Mouse (Mus musculus) embryonic facial prominence, embryonic 14.5 days (tissue): ENCODE measurements around the gene St3gal2. TPM values are rescaled to one million over a fixed set of nuclear protein-coding genes. Genes with fewer than 3 reads are reported as not detected.
A peak's percentile ranks its signal among the peaks of the same experiment; 100 is the strongest.

Experiments used
- ATAC-seq: fragments of 200-750 bp; cut with Nextera tagmentation; 2 replicates; pipeline ENCODE4 v1.8.0; 2017; ENCODE audit warnings: low read depth, moderate number of reproducible peaks, moderate TSS enrichment
- DNase-seq: peaks from one replicate; pipeline ENCODE4 v3.0.0-alpha.2; 2015; ENCODE audit warnings: low spot score
- H3K27ac ChIP-seq: fragments of 300-500 bp; sonication (generic); replicated peaks from 2 replicates; pipeline ENCODE4 v1.5.1; 2014; ENCODE audit warnings: low read depth, mild to moderate bottlenecking, low read length, moderate library complexity
- H3K27me3 ChIP-seq: fragments of 300-500 bp; sonication (generic); replicated peaks from 2 replicates; pipeline ENCODE4 v1.6.1; 2014; ENCODE audit warnings: low read length; ENCODE audit not compliant: control insufficient read depth, insufficient read depth
- H3K36me3 ChIP-seq: fragments of 300-500 bp; sonication (generic); 2 replicates; pipeline ENCODE4 v1.6.1; 2014; ENCODE audit warnings: low read length, mixed read lengths; ENCODE audit not compliant: control insufficient read depth, insufficient read depth
- H3K4me1 ChIP-seq: fragments of 300-500 bp; sonication (generic); 2 replicates; pipeline ENCODE4 v1.6.1; 2014; ENCODE audit warnings: antibody characterized with exemption, low read length; ENCODE audit not compliant: control insufficient read depth, insufficient read depth
- H3K4me2 ChIP-seq: fragments of 300-500 bp; sonication (generic); 2 replicates; pipeline ENCODE4 v1.6.1; 2014; ENCODE audit warnings: low read depth, mild to moderate bottlenecking, low read length, moderate library complexity, mixed read lengths
- H3K4me3 ChIP-seq: fragments of 300-500 bp; sonication (generic); 2 replicates; pipeline ENCODE4 v1.5.1; 2014; ENCODE audit warnings: low read depth, mild to moderate bottlenecking, low read length
- H3K9ac ChIP-seq: fragments of 300-500 bp; sonication (generic); 2 replicates; pipeline ENCODE4 v1.6.1; 2014; ENCODE audit warnings: low read depth, mild to moderate bottlenecking, low read length, moderate library complexity, mixed read lengths
- H3K9me3 ChIP-seq: fragments of 300-500 bp; sonication (generic); 2 replicates; pipeline ENCODE4 v1.6.1; 2016; ENCODE audit warnings: low read length; ENCODE audit not compliant: control insufficient read depth
- WGBS: fragments of 180-500 bp; shearing (Covaris S2); extraction: QIAGEN DNeasy Blood & Tissue Kit; methylation state at CpG from one replicate; pipeline ENCODE4 v1.1.7; 2014; 5-methylcytosine and 5-hydroxymethylcytosine counted together
- polyA plus RNA-seq: library from polyadenylated mRNA; unstranded; fragments of >200 nt; fragmentation: Nextera tagmentation; extraction: Ambion mirVana; gene quantifications from 2 replicates; pipeline ENCODE4 v1.2.1, GENCODE M21; 2014

Gene St3gal2
- polyA plus RNA-seq, 1 experiment from 2014 or later: 19.4 TPM

DNA sequence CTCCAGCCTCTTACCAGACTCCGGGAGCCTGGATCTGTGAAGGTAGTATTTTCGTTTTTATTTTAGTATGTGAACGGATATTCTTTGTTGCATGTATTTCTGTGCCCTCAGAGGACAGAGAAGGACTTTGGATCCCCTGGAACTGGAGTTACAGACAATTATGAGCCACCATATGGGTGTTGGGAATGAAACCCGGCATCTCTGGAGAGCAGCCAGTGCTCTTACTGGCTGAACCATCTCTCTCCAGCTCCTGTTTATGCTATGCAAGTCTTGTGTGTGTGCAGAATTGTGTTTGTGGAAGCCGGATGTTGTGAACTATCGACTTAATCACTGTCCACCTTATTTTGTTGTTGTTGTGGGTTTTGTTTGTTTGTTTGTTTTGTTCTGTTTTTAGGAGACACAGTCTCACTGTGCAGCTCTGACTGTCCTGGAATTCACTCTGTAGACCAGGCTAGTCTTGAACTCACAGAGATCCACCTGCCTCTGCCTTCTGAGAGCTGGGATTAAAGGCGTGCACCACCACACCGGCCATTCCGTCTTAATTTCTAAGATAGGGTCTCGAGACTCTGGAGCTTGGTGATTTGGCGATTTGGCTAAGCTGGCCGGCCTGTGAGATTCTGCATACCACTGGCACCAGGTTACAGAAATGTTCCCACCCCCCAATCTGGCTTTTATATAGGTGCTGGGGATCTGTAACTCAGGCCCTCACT is 39.5 kb downstream of the St3gal2 start:
- Histone ChIP-seq H3K4me2 (no peak overlapping the region), H3K4me3 (no peak overlapping the region), H3K36me3 (peaks cover 62% of the 10 kb centered on the region), H3K27ac (no peak overlapping the region), H3K9me3 (no peaks in the 10 kb centered on the region), H3K27me3 (no peaks in the 10 kb centered on the region), H3K9ac (no peak overlapping the region), H3K4me1 (no peaks in the 10 kb centered on the region)
- ATAC-seq: no peak
- no peak for DNase-seq
- WGBS: 94% methylated on average over 12 of the region's 12 CpGs

DNA sequence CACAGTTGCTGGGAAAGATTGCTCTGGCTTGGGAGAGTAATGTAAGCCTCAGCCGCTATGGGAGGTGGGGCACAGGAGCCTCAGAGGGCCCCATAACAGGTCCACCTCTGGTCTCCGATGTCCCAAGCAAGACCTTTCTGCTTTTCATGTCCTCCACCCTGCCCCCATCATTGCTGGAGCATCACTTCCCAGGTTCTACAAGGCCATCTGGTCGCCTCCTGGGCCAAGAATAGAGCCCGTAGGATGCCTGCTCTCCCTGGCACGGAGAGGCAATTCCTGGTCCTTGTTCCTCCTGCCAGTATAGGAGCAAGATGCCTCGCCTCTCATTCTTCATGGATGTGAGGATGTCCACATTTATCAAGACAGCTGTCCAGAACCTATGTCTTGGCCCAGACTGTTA is 40.2 kb downstream of the St3gal2 start:
- ATAC-seq: no peak
- no peaks in the 10 kb centered on the region for H3K9me3 ChIP-seq
- peaks cover 65% of the 10 kb centered on the region for H3K36me3 ChIP-seq
- WGBS: 91% methylated on average over 6 of the region's 6 CpGs
- DNase-seq: no peak
- no peak overlapping the region for H3K9ac ChIP-seq
- H3K27me3 ChIP-seq: no peaks in the 10 kb centered on the region
- no peaks in the 10 kb centered on the region for H3K4me1 ChIP-seq
- no peak overlapping the region for H3K4me2 ChIP-seq
- no peak overlapping the region for H3K27ac ChIP-seq
- no peak overlapping the region for H3K4me3 ChIP-seq

DNA sequence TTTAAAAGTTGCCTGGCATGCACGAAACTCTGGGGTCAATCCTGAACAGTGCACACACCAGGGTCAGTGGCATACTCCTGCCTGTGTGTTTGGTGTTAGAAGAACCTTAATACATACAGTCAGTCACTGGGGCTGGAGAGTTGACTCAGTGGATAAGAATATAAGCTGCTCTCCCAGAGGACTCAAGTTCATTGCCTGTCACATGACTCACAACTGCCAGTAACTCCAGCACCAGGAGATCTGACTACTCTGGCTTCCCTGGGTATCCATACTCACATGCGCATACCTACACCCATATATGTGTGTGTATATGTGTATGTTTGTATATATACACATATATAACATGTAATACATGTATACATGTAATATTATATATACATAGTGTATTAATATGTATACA is 43.3 kb downstream of the St3gal2 start:
- Histone ChIP-seq H3K4me1 (no peaks in the 10 kb centered on the region), H3K36me3 (peaks cover 72% of the 10 kb centered on the region), H3K4me2 (no peak overlapping the region), H3K27me3 (no peaks in the 10 kb centered on the region), H3K9ac (no peak overlapping the region), H3K9me3 (no peaks in the 10 kb centered on the region), H3K27ac (no peak overlapping the region), H3K4me3 (no peak overlapping the region)
- DNase-seq (no peak), ATAC-seq (no peak)
- WGBS: 86% methylated on average over 2 of the region's 2 CpGs

DNA sequence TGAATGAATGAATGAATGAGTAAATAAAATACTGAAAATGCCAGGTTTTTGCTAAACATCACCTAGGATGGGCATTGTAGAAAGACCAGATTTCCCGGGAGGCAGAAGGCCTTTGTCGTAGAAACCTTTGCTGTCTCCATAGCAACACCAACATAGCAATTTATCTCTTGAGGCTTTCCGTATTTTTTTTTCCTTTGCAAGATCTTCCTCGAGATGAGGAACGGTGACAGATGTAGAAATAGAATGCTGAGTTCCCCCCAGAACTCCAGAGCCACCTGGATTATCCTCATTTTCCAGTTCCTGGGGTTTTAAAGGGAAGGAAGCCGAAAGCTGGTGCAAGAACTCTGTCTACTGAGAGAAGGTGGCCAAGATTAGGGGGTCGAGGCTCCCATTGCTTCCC is 44.9 kb downstream of the St3gal2 start:
- no peaks in the 10 kb centered on the region for H3K4me1 ChIP-seq
- H3K4me3 ChIP-seq: no peak overlapping the region
- 78% methylated on average over 7 of the region's 7 CpGs for WGBS
- peaks cover 57% of the 10 kb centered on the region for H3K36me3 ChIP-seq
- DNase-seq (no peak), ATAC-seq (no peak)
- H3K27ac ChIP-seq: no peak overlapping the region
- no peaks in the 10 kb centered on the region for H3K27me3 ChIP-seq
- no peak overlapping the region for H3K4me2 ChIP-seq
- no peak overlapping the region for H3K9ac ChIP-seq
- no peaks in the 10 kb centered on the region for H3K9me3 ChIP-seq

DNA sequence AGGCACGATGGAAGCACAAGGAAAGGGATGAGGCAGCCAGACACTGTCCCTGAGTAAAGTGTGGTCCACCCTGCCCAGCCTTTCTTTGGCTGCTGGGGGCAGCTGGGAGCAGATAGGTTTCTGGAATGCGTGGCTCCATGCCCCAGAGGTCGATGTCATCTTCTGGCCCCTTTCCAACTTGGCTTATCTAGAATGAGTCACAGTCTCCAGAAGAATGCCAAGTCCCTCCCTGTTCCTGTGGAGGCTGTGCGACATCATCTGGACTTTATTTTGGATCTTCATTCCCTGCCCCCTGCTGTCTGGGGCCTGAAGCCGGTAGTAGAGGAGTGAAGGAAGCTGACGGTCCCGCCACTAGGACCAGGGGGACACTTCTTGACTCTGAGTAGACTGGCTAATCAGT is 45.9 kb downstream of the St3gal2 start:
- peaks cover 53% of the 10 kb centered on the region for H3K36me3 ChIP-seq
- 53% methylated on average over 7 of the region's 7 CpGs for WGBS
- no peaks in the 10 kb centered on the region for H3K27me3 ChIP-seq
- H3K9ac ChIP-seq: no peak overlapping the region
- H3K4me3 ChIP-seq: no peak overlapping the region
- DNase-seq (peak; percentile 83), ATAC-seq (no peak)
- H3K4me1 ChIP-seq: no peaks in the 10 kb centered on the region
- H3K9me3 ChIP-seq: no peaks in the 10 kb centered on the region
- H3K27ac ChIP-seq: no peak overlapping the region
- no peak overlapping the region for H3K4me2 ChIP-seq

DNA sequence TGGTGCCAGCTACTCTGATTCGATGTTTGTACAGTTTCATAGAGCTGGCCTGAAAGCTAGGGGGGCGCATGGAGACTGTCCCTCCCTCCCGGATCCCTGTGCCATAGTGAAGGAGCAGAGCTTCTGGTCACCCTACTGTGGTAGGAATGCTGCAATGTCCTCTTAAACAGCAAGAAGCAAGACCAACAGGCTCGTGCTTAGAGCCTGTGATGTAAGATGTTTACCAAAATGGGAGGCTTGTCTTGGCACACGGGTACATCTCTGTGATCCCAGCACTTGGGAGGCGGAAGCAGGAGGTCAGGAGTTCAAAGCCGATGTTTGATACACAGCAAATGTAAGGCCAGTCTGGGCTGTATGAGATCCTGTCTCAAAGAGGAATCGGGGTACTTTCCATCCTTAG is 46.9 kb downstream of the St3gal2 start:
- ATAC-seq (no peak), DNase-seq (no peak)
- Histone ChIP-seq H3K4me1 (no peaks in the 10 kb centered on the region), H3K4me2 (no peak overlapping the region), H3K4me3 (no peak overlapping the region), H3K36me3 (peaks cover 50% of the 10 kb centered on the region), H3K27ac (no peak overlapping the region), H3K27me3 (no peaks in the 10 kb centered on the region), H3K9me3 (no peaks in the 10 kb centered on the region), H3K9ac (no peak overlapping the region)
- WGBS: 89% methylated on average over 8 of the region's 8 CpGs

DNA sequence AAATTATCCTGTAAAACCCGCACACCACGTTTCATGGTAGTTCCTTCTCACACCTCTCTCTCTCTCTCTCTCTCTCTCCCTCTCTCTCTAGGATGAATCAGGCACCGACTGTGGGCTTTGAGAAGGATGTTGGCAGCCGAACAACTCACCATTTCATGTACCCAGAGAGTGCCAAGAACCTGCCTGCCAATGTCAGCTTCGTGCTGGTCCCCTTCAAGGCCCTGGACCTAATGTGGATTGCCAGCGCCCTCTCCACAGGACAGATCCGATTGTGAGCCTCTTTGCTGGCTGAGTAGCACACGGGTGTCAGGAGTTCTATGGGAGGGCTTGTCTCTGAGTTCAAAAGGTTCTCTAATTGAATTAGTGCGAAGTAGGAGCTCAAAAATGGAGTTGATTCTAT is 47.6 kb downstream of the St3gal2 start:
- Histone ChIP-seq H3K9ac (no peak overlapping the region), H3K4me1 (no peaks in the 10 kb centered on the region), H3K9me3 (no peaks in the 10 kb centered on the region), H3K4me3 (no peak overlapping the region), H3K4me2 (no peak overlapping the region), H3K36me3 (peaks cover 50% of the 10 kb centered on the region), H3K27ac (no peak overlapping the region), H3K27me3 (no peaks in the 10 kb centered on the region)
- no peak for ATAC-seq
- 79% methylated on average over 9 of the region's 9 CpGs for WGBS
- no peak for DNase-seq

DNA sequence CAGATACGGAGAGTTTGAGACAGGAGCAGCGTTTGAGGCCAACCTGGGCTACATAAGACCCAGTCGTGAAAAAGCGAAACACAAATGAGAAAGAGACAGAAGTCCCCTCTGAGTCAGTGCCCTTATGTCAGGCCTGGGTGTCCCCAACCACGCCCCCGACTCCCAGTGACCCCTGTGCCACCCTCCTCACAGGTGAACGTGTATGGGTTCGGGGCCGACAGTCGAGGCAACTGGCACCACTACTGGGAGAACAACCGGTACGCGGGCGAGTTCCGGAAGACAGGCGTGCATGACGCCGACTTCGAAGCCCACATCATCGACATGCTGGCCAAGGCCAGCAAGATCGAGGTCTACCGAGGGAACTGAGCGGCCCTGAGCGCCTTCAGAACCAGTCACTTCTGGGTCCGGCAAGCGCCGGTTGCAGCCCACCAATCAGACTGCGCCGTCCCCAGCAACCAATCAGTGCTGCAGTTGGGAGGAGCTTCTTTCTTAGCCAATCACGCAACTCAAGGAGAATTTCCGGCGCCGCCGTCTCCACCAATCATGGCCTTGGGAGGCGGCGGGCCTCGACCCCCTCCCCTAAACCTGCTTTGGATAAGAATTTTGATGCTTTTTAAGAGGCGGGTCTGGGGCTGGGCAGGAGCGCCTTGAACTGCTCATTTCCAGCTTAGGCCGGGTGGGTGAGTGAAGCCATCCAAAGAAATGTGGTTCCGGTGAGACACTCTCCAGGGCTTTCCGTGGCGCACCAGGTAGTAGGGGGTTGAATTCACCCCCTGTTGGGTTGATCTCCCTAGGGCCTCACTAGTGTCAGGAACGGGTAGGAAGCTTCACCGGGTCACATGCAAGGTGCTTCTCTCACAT is 50.4 kb downstream of the St3gal2 start:
- peak; percentile 96 for ATAC-seq
- 7% methylated on average over 43 of the region's 45 CpGs for WGBS

More for the DNA sequence above, 50.4 kb downstream of the St3gal2 start:
- peaks cover 57% of the 10 kb centered on the region for H3K36me3 ChIP-seq
- no peaks in the 10 kb centered on the region for H3K27me3 ChIP-seq
- DNase-seq: peak; percentile 97
- H3K9ac ChIP-seq: peak overlapping the region; percentile 65
- peak overlapping the region; percentile 43 for H3K4me3 ChIP-seq
- no peaks in the 10 kb centered on the region for H3K9me3 ChIP-seq
- no peaks in the 10 kb centered on the region for H3K4me1 ChIP-seq
- peak overlapping the region; percentile 76 for H3K4me2 ChIP-seq
- H3K27ac ChIP-seq: no peak overlapping the region; the same call in 1 of the 2 replicates
